Mouse (Mus musculus) erythroblast, embryonic 14.5 days (primary cell): ENCODE data around the gene Actrt2.

Experiments
- GATA1 ChIP-seq: IDR thresholded peaks from 2 replicates; pipeline ENCODE4 v1.6.1; 2012; ENCODE audit warnings: low read length, inconsistent platforms, mixed read lengths
- TAL1 ChIP-seq: IDR thresholded peaks from 3 replicates; pipeline ENCODE4 v1.6.1; 2012; ENCODE audit warnings: low read length, inconsistent platforms, mixed read lengths

GRCm38 (mm10) chr4:154627419-154628142, 40.1 kb downstream of the Actrt2 start:
- no peak for TF ChIP-seq TAL1
- TF ChIP-seq GATA1: no peak
